ENCODE assay signal across 9 mouse cellular contexts in the genomic region with DNA sequence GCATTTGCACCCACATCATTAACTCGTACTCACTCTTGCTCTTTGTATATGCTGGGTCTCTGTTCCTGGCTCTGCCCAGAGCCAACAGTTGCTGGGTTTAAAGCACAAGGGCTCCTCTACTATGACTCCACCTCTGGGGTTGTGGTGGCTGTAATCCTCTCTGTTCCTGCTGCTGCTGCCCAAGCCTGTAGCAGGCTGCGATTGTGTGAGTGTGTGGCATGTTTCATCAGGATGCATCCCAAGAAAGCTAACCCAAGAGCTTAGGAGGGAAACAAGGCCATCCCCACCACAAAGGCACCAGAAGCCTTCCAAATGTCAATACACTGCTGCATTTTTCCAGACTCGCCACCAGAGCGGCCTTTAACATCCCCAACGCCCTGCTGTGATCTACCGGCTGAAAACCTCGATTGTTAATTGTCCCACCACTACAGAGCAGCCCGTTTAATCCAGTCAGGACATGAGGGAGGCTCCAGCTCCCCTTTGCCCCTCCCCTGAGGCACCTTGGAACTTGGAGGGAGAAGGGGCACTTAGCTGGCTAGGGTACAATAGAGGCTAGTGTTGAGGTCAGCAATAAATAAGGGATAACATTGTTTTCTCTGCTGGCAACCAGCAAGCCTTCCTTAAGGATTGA. TPM values are rescaled to one million over a fixed set of nuclear protein-coding genes. Genes with fewer than 3 reads are reported as not detected.
DNase-seq lines count a peak whose midpoint lies in the region; TF ChIP-seq lines count a peak whose summit lies in the region.
"Had no signal": no experiment of that assay in that cellular context is flagged by ENCODE, and none has a peak within 500 bp of the region (broad histone marks: within the 10 kb centered on the region; RNA-seq: fewer than 3 reads in every experiment).

No protein-coding gene starts in this region.

- H3K9ac ChIP-seq in ES-Bruce4 (ENCODE audit: low read depth, poor library complexity, severe bottlenecking) = no peak overlapping the region
- H3K9ac ChIP-seq: stomach, embryonic 15.5 days had no signal

- TF ChIP-seq POLR2A in ES-Bruce4 (IDR thresholded peaks at IDR 0.05; ENCODE audit: insufficient read depth, low read length) = no peak
- TF ChIP-seq POLR2A in thymus, adult 2 months (IDR thresholded peaks at IDR 0.05; ENCODE audit: control insufficient read depth, extremely low read depth, insufficient read depth, low read length, poor library complexity) = no peak

- H3K4me3 ChIP-seq in E14TG2a.4 (replicated peaks; ENCODE audit: low read length) = peak overlapping the region; percentile 32; the same call in 1 of the 2 replicates
- no peak overlapping the region for H3K4me3 ChIP-seq in ES-Bruce4 (ENCODE audit: low read depth, low read length)
- H3K4me3 ChIP-seq in forebrain, embryonic 10.5 days = no peak overlapping the region
- H3K4me3 ChIP-seq in thymus, adult 2 months (ENCODE audit: control insufficient read depth, insufficient read depth, low read length) = no peak overlapping the region
- H3K4me3 ChIP-seq: megakaryocyte, embryonic 14.5 days; stomach, embryonic 15.5 days had no signal

- H3K4me1 ChIP-seq in E14TG2a.4 (replicated peaks; ENCODE audit: low read depth, low read length) (peaks cover 61% of the 10 kb centered on the region), ES-Bruce4 (ENCODE audit: control insufficient read depth, insufficient read depth, low read length) (peaks cover 8% of the 10 kb centered on the region)
- H3K4me1 ChIP-seq in forebrain, embryonic 10.5 days = peaks cover 24% of the 10 kb centered on the region
- H3K4me1 ChIP-seq in thymus, adult 2 months (replicated peaks; ENCODE audit: control insufficient read depth, insufficient read depth, low read length) = no peaks in the 10 kb centered on the region
- H3K4me1 ChIP-seq: megakaryocyte, embryonic 14.5 days; stomach, embryonic 15.5 days had no signal

- WGBS in forebrain, embryonic 10.5 days = 7% methylated on average over 8 of the region's 8 CpGs
- WGBS in thymus, adult 2 months = 77% methylated on average over 8 of the region's 8 CpGs

- TF ChIP-seq CTCF in E14TG2a.4 (conservative IDR thresholded peaks at IDR 0.05; ENCODE audit: low read length) (0 out of 2 replicates have a peak, but pooled peaks have one; percentile 8), ES-Bruce4 (IDR thresholded peaks at IDR 0.05; ENCODE audit: low read depth, low read length) (no peak)
- TF ChIP-seq CTCF in thymus, adult 2 months (IDR thresholded peaks at IDR 0.05; ENCODE audit: borderline replicate concordance, control insufficient read depth, extremely low read depth, insufficient read depth, low read length, poor library complexity) = no peak

- peaks cover 40% of the 10 kb centered on the region for H3K36me3 ChIP-seq in E14TG2a.4 (ENCODE audit: insufficient read depth, low read length)
- H3K36me3 ChIP-seq in ES-Bruce4 (ENCODE audit: control insufficient read depth, insufficient read depth, low read length, poor library complexity, severe bottlenecking) = no peaks in the 10 kb centered on the region
- peaks cover 6% of the 10 kb centered on the region; the same call in 1 of the 2 replicates for H3K36me3 ChIP-seq in forebrain, embryonic 10.5 days (replicated peaks)
- H3K36me3 ChIP-seq in thymus, adult 2 months (ENCODE audit: control insufficient read depth, insufficient read depth, low read length) = no peaks in the 10 kb centered on the region

- DNase-seq in forebrain, embryonic 10.5 days (ENCODE audit: extremely low spot score, low spot score) = peak; percentile 51
- peak; percentile 72 for DNase-seq in mesoderm, embryonic 11.5 days (ENCODE audit: low read depth, low spot score)
- no peak for DNase-seq in spleen, adult 12 weeks (ENCODE audit: low spot score)
- DNase-seq in thymus, adult 2 months = no peak
- no peak for DNase-seq in cerebellum, adult 18-20 months

- H3K9me3 ChIP-seq in E14TG2a.4 (ENCODE audit: low read length) (no peaks in the 10 kb centered on the region), ES-Bruce4 (replicated peaks; ENCODE audit: control insufficient read depth, insufficient read depth, low read length, poor library complexity, severe bottlenecking) (no peaks in the 10 kb centered on the region)
- H3K9me3 ChIP-seq in forebrain, embryonic 10.5 days = no peaks in the 10 kb centered on the region
- H3K9me3 ChIP-seq: stomach, embryonic 15.5 days had no signal

- TF ChIP-seq EP300 in ES-Bruce4 (IDR thresholded peaks at IDR 0.05; ENCODE audit: insufficient read depth, low read depth, low read length) = peak; percentile 75

- H3K27me3 ChIP-seq in E14TG2a.4 (ENCODE audit: insufficient read depth, low read length) = no peaks in the 10 kb centered on the region
- no peaks in the 10 kb centered on the region for H3K27me3 ChIP-seq in ES-Bruce4 (ENCODE audit: control insufficient read depth, insufficient read depth, low read length, poor library complexity, severe bottlenecking)
- H3K27me3 ChIP-seq in forebrain, embryonic 10.5 days (ENCODE audit: poor library complexity, severe bottlenecking) = peaks cover 45% of the 10 kb centered on the region
- no peaks in the 10 kb centered on the region for H3K27me3 ChIP-seq in thymus, adult 2 months (ENCODE audit: control insufficient read depth, insufficient read depth, low read length)
- H3K27me3 ChIP-seq: stomach, embryonic 15.5 days had no signal

- H3K27ac ChIP-seq in ES-Bruce4 (ENCODE audit: insufficient read depth, low read length) = peak overlapping the region; percentile 28
- H3K27ac ChIP-seq in forebrain, embryonic 10.5 days = peak overlapping the region; percentile 69
- H3K27ac ChIP-seq in thymus, adult 2 months (ENCODE audit: control insufficient read depth, insufficient read depth, low read length) = no peak overlapping the region
- H3K27ac ChIP-seq: stomach, embryonic 15.5 days had no signal

RNA-seq across cellular contexts. Expression of gene Nrp2, which starts 40.1 kb away (rescaled TPM):
- polyA plus RNA-seq in ES-Bruce4 (2011; ENCODE audit: insufficient read depth, insufficient read length, low read depth, missing spikeins) = 31.2 and 32.2 TPM in 2 replicates
- polyA plus RNA-seq in forebrain, embryonic 10.5 days (2016; fragmentation: Nextera tagmentation; extraction: Ambion mirVana) = 9.6 and 10.5 TPM in 2 replicates
- 5.4 and 5.7 TPM in 2 replicates for polyA plus RNA-seq in thymus, adult 2 months (2012; rRNA removed)

Comparison
In these comparisons a context has a peak if more than half of its experiments do, and no peak if none do; other contexts are left out.
1. DNase-seq: peak in forebrain, embryonic 10.5 days (single experiment) and mesoderm, embryonic 11.5 days (single experiment); none in spleen, adult 12 weeks (single experiment), thymus, adult 2 months (single experiment) and cerebellum, adult 18-20 months (0 of 2).